17 mouse cellular contexts compared by ENCODE assay signal in genomic region chr14:13519239-13520011, GRCm38 (mm10).
DNase-seq lines count a peak whose midpoint lies in the region; ATAC-seq lines count a peak whose summit lies in the region.
"Had no signal": no experiment of that assay in that cellular context is flagged by ENCODE, and none has a peak within 500 bp of the region (broad histone marks: within the 10 kb centered on the region; RNA-seq: fewer than 3 reads in every experiment).

No protein-coding gene starts in this region.

- H3K9ac ChIP-seq in forebrain, embryonic 15.5 days (replicated peaks) = no peak overlapping the region
- H3K9ac ChIP-seq in midbrain, embryonic 15.5 days = no peak overlapping the region
- H3K9ac ChIP-seq: embryonic facial prominence, embryonic 12.5 days; liver, embryonic 13.5 days had no signal

- no peaks in the 10 kb centered on the region for H3K9me3 ChIP-seq in forebrain, embryonic 15.5 days
- no peaks in the 10 kb centered on the region for H3K9me3 ChIP-seq in midbrain, embryonic 15.5 days
- H3K9me3 ChIP-seq: embryonic facial prominence, embryonic 12.5 days; liver, embryonic 13.5 days had no signal

- no peaks in the 10 kb centered on the region for H3K36me3 ChIP-seq in forebrain, embryonic 15.5 days
- H3K36me3 ChIP-seq in midbrain, embryonic 15.5 days (replicated peaks) = no peaks in the 10 kb centered on the region
- H3K36me3 ChIP-seq: embryonic facial prominence, embryonic 12.5 days; liver, embryonic 13.5 days had no signal

- H3K4me1 ChIP-seq in forebrain, embryonic 15.5 days = peaks cover 13% of the 10 kb centered on the region
- 0 out of 2 replicates have a peak, but pooled peaks cover 8% of the 10 kb centered on the region for H3K4me1 ChIP-seq in midbrain, embryonic 15.5 days
- H3K4me1 ChIP-seq: embryonic facial prominence, embryonic 12.5 days; liver, embryonic 13.5 days had no signal

- WGBS in forebrain, embryonic 15.5 days = 9% methylated on average over 7 of the region's 7 CpGs
- 33% methylated on average over 7 of the region's 7 CpGs for WGBS in midbrain, embryonic 15.5 days

- ATAC-seq in forebrain, embryonic 15.5 days (replicated peaks) = peak; percentile 81
- ATAC-seq in midbrain, embryonic 15.5 days (replicated peaks) = peak; percentile 87

- H3K27me3 ChIP-seq in forebrain, embryonic 15.5 days = no peaks in the 10 kb centered on the region
- H3K27me3 ChIP-seq in midbrain, embryonic 15.5 days (replicated peaks) = no peaks in the 10 kb centered on the region
- H3K27me3 ChIP-seq: embryonic facial prominence, embryonic 12.5 days; liver, embryonic 13.5 days had no signal

- DNase-seq in Muller cell, postnatal 12 days (ENCODE audit: inconsistent ontology term) = peak; percentile 62
- peak; percentile 27 for DNase-seq in brain, adult 2 months (ENCODE audit: low read depth, low spot score)
- no peak for DNase-seq in right cerebral cortex, postnatal 14 days
- DNase-seq in frontal cortex, postnatal 25 days (ENCODE audit: low spot score in 2 of 2) = no peak
- no peak for DNase-seq in cerebellum, postnatal 4 days (ENCODE audit: low spot score in 2 of 2)
- DNase-seq in heart, adult 18-20 months = no peak
- DNase-seq: cerebellum, postnatal 25 days; kidney, adult 18-20 months; kidney, postnatal 25 days; liver, embryonic 13.5 days; right cerebral cortex, postnatal 4 days; thymus, postnatal 4 days had no signal

- H3K27ac ChIP-seq in forebrain, embryonic 15.5 days (replicated peaks) = peak overlapping the region; percentile 73
- H3K27ac ChIP-seq in midbrain, embryonic 15.5 days = peak overlapping the region; percentile 54
- H3K27ac ChIP-seq: embryonic facial prominence, embryonic 12.5 days; left cerebral cortex, adult 2 months; liver, embryonic 13.5 days had no signal

- H3K4me2 ChIP-seq in forebrain, embryonic 15.5 days (replicated peaks) = no peak overlapping the region
- H3K4me2 ChIP-seq in midbrain, embryonic 15.5 days = no peak overlapping the region
- H3K4me2 ChIP-seq: embryonic facial prominence, embryonic 12.5 days; liver, embryonic 13.5 days had no signal

- H3K4me3 ChIP-seq in forebrain, embryonic 15.5 days = no peak overlapping the region
- H3K4me3 ChIP-seq in midbrain, embryonic 15.5 days = no peak overlapping the region
- H3K4me3 ChIP-seq: embryonic facial prominence, embryonic 12.5 days; left cerebral cortex, adult 2 months; liver, embryonic 13.5 days; myocyte had no signal

Comparison
In these comparisons a context has a peak if more than half of its experiments do, and no peak if none do; other contexts are left out.
1. DNase-seq: peak in Muller cell, postnatal 12 days (single experiment) and brain, adult 2 months (single experiment); none in right cerebral cortex, postnatal 14 days (single experiment), frontal cortex, postnatal 25 days (0 of 2), cerebellum, postnatal 4 days (0 of 2) and heart, adult 18-20 months (0 of 2).